Mouse (Mus musculus) regulatory T cell (primary cell): ENCODE data around the gene Zdhhc7.

Experiments used
- in situ Hi-C: fragments of 300-600 bp; cut with MboI, MseI; formaldehyde crosslinking; loops from one replicate; pipeline ENCODE4 v1.15.1; 2025; ENCODE audit warnings: high pct_unique_total_duplicates

Gene Zdhhc7

DNA sequence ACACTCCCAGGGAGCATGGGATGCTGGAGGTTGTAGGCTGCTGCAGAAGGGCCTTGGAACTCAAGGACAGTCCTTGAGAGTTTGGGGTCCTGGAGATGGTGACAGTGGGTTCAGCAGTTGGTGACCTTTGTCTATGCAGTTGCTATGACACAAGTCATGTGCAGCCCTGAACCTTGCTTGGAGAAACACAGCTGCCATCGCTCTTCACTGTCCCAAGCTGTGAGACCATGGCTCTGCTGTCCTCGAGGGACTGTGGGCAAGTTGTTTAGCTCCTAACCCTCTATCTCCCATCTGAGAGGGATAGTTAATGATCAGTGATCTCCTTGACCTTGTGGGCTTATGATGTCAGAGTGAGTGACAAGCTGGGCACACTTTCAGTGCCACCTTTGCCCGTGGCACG lies 64.7 kb downstream of the Zdhhc7 start:
- in situ Hi-C loops: no loop called here

DNA sequence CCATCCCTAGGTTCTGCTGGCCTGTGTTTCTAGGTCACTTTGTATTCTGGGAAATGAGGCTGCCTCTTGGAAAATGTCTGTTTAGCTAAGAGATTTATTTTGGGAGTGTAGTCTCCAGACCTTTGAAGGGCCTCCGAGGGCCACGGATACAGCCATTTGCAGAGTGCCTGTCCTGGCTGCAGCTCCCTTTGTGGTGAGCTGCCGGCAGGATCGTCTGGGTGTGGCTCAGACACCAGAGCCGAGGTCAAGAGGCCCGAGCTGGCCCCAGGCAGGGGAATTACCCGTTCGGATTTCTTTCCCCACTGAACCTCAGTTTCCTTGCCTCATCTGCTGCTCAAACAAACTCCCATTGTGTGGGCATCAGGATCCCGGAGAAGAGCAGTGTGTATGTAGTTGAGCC lies 65.2 kb downstream of the Zdhhc7 start:
- in situ Hi-C loops: no loop called here

DNA sequence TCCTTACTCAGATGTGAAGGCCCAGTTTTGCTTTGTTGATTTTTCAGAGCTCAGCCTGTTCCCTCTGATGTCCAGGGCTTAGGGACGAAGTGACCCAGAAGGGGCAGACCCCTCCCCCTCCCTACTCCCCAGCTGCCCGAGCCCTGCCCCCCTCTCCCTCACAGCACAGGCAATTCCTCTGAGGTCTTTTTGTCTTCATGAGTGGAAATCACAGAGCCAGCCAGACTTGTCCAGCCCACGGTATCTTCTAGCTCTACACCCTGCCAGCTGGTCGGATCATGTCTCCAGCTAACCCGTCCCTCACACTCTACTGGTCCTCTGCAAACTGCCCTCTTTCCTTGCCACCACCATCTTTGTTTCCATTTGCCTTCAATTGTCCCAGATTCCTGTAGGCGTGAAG lies 66.8 kb downstream of the Zdhhc7 start:
- in situ Hi-C loops: no loop called here

DNA sequence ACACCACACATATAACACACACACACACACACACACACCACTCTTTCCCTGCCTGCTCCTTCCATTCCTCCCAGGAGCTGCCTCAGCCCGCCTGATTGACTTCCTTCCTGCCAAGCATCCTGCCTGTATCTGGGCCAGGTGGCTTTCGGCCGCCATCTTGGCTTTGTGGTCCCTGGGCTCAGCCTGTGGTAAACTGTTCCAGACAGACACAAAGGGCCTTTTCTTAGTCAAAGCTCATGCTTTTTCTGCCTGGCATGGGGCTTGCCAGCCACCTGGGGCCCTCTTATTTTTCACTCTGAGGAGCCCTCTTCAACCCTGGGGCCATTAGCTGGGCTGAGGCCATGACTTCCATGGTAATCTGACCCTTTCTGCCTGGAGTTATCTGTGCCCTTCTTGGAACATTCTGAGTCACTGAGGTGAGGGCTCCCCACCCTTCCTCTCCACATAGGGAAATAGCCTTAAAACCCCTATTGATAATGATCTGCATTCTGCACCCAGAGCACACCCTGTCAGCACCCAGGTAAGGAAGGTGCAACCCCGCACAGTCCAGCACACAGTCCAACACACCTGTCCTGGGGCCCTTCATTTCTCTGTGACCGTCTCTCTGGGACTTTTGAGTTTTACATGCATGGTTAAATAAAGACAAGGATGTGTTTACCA lies 68.6 kb downstream of the Zdhhc7 start:
- in situ Hi-C loops: no loop called here
